Mouse (Mus musculus): Measurements from ENCODE around the gene Gnaz. TPM values are rescaled to one million over a fixed set of nuclear protein-coding genes. Genes with fewer than 3 reads are reported as not detected.

Gene Gnaz
- polyA plus RNA-seq, 1 experiment from 2014 or later: 5.6 TPM

Other genes with a start within 250 kb of the Gnaz start
- not detected in 2 replicates for gene Rsph14, start 65.4 kb downstream of the Gnaz start, polyA plus RNA-seq (2015; fragmentation: Nextera tagmentation; extraction: Ambion mirVana)
- gene Rab36, start 69.9 kb downstream of the Gnaz start, polyA plus RNA-seq (2015; fragmentation: Nextera tagmentation; extraction: Ambion mirVana): 6.9 and 7.6 TPM in 2 replicates
- 7.5 and 8.9 TPM in 2 replicates for gene Bcr, start 93.4 kb downstream of the Gnaz start, polyA plus RNA-seq (2015; fragmentation: Nextera tagmentation; extraction: Ambion mirVana)
- gene Specc1l, start 244.9 kb downstream of the Gnaz start, polyA plus RNA-seq (2015; fragmentation: Nextera tagmentation; extraction: Ambion mirVana): 26.7 and 30.0 TPM in 2 replicates